Mouse (Mus musculus) cerebellum, adult 2 months (tissue): Measurements from ENCODE around the gene Grb2.

Source experiments
- CTCF ChIP-seq: fragments of 200-500 bp; IDR thresholded peaks from 2 replicates; pipeline ENCODE4 v1.5.1; 2011; ENCODE audit warnings: low read depth, mild to moderate bottlenecking, control low read depth, low read length, moderate library complexity, borderline replicate concordance; ENCODE audit not compliant: insufficient read depth
- POLR2A ChIP-seq: fragments of 200-500 bp; IDR thresholded peaks from 2 replicates; pipeline ENCODE4 v1.6.1; 2011; ENCODE audit warnings: low read length, control low read depth, borderline replicate concordance; ENCODE audit not compliant: insufficient read depth

GRCm38 (mm10) chr11:115635484-115635883 is 72.9 kb downstream of the Grb2 start:
- TF ChIP-seq CTCF (no peak), POLR2A (no peak)
